Mouse (Mus musculus): ENCODE measurements around the gene H2-Eb2.

- TF ChIP-seq EP300 (IDR thresholded peaks at IDR 0.05; ENCODE audit: low read depth), result no peak
- no peak for TF ChIP-seq CTCF (IDR thresholded peaks at IDR 0.05; ENCODE audit: low read depth)
Measured at GRCm38 (mm10) chr17:34286999-34287398, 38.5 kb upstream of the H2-Eb2 start.
